Mouse (Mus musculus) forebrain, embryonic 11.5 days (tissue): ENCODE measurements around the gene Clca1. TPM values are rescaled to one million over a fixed set of nuclear protein-coding genes. Genes with fewer than 3 reads are reported as not detected.

Experiments used
- ATAC-seq: fragments of 200-750 bp; cut with Nextera tagmentation; replicated peaks from 2 replicates; pipeline ENCODE4 v1.8.0; 2017; ENCODE audit warnings: moderate TSS enrichment; ENCODE audit not compliant: low FRiP score
- DNase-seq: peaks from one replicate; pipeline ENCODE4 v3.0.0-alpha.2; 2017; ENCODE audit warnings: low spot score
- H3K27ac ChIP-seq: fragments of 300-500 bp; sonication (generic); 2 replicates; pipeline ENCODE4 v1.5.1; 2014; ENCODE audit warnings: low read depth, low read length
- H3K27me3 ChIP-seq: fragments of 300-500 bp; sonication (generic); 2 replicates; pipeline ENCODE4 v1.6.1; 2014; ENCODE audit warnings: mild to moderate bottlenecking, low read length, mixed read lengths; ENCODE audit not compliant: control insufficient read depth, insufficient read depth
- H3K36me3 ChIP-seq: fragments of 300-500 bp; sonication (generic); 2 replicates; pipeline ENCODE4 v1.6.1; 2014; ENCODE audit warnings: mild to moderate bottlenecking, low read length, moderate library complexity, mixed read lengths; ENCODE audit not compliant: control insufficient read depth, insufficient read depth
- H3K4me1 ChIP-seq: fragments of 300-500 bp; sonication (generic); replicated peaks from 2 replicates; pipeline ENCODE4 v1.6.1; 2014; ENCODE audit warnings: low read length, mixed read lengths; ENCODE audit not compliant: control insufficient read depth, insufficient read depth
- H3K4me2 ChIP-seq: fragments of 300-500 bp; sonication (generic); 2 replicates; pipeline ENCODE4 v1.6.1; 2014; ENCODE audit warnings: low read depth, mild to moderate bottlenecking, low read length, moderate library complexity, mixed read lengths; ENCODE audit not compliant: severe bottlenecking
- H3K4me3 ChIP-seq: fragments of 300-500 bp; sonication (generic); 2 replicates; pipeline ENCODE4 v1.5.1; 2014; ENCODE audit warnings: low read depth, low read length
- H3K9ac ChIP-seq: fragments of 300-500 bp; sonication (generic); 2 replicates; pipeline ENCODE4 v1.6.1; 2014; ENCODE audit warnings: low read length
- H3K9me3 ChIP-seq: fragments of 300-500 bp; sonication (generic); 2 replicates; pipeline ENCODE4 v1.6.1; 2016; ENCODE audit warnings: low read length, mixed read lengths; ENCODE audit not compliant: control insufficient read depth
- WGBS: fragments of 180-500 bp; shearing (Covaris S2); extraction: QIAGEN DNeasy Blood & Tissue Kit; methylation state at CpG from one replicate; pipeline ENCODE4 v1.1.7; 2014; 5-methylcytosine and 5-hydroxymethylcytosine counted together
- polyA plus RNA-seq: library from polyadenylated mRNA; unstranded; fragments of >200 nt; fragmentation: Nextera tagmentation; extraction: Ambion mirVana; gene quantifications from 2 replicates; pipeline ENCODE4 v1.2.1, GENCODE M21; 2014

Gene Clca1
- polyA plus RNA-seq, 1 experiment from 2014 or later, result not detected

DNA sequence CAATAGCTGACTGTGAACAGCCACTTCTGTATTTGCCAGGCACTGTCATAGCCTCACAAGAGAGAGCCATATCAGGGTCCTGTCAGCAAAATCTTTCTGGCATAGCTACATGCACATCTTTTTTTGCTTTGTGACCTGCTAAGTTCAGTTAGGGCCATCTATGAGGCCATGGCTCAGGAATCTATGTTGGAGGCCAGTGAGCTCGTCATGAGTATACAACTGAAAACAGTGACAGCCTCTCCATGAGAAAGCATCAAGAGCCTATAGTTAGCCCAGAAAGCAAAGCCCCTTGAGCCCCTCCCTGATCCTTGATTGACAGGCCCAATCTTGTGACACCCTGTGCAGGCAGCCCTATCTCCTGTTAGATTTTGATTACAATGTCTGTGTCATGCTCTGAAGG lies 56.5 kb downstream of the Clca1 start:
- no peaks in the 10 kb centered on the region for H3K27me3 ChIP-seq
- H3K9me3 ChIP-seq, result no peaks in the 10 kb centered on the region
- DNase-seq, result no peak
- H3K4me3 ChIP-seq, result no peak overlapping the region
- 50% methylated on average over 1 of the region's 1 CpGs for WGBS
- H3K4me1 ChIP-seq, result no peaks in the 10 kb centered on the region
- H3K9ac ChIP-seq, result no peak overlapping the region
- H3K27ac ChIP-seq, result no peak overlapping the region
- H3K36me3 ChIP-seq, result no peaks in the 10 kb centered on the region
- H3K4me2 ChIP-seq, result no peak overlapping the region
- ATAC-seq, result no peak

DNA sequence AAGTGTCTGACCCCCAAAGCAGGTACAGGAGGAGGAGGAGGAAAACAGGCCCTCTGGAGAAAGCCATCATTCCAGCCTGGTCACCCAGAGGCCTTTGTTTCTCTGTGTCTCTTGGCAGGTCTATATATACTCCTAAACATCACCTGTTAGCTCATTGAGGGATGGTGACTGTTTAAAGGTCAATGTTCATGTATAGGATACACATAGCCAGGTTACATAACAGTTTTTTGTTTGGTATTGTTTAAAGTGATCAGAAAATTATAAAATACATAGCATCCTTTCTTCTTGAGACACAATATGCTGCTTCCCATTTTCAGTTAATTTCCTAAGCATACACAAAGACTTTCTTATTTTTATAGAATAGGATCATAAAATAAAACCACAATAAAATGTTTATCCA lies 57.6 kb downstream of the Clca1 start, which contains the start of gene Clca4a:
TSS of gene Clca4a (minus strand) at position 101 of the 400 bp plus-strand sequence.
- no peak within 1 kb of the TSS for H3K9ac ChIP-seq

DNA sequence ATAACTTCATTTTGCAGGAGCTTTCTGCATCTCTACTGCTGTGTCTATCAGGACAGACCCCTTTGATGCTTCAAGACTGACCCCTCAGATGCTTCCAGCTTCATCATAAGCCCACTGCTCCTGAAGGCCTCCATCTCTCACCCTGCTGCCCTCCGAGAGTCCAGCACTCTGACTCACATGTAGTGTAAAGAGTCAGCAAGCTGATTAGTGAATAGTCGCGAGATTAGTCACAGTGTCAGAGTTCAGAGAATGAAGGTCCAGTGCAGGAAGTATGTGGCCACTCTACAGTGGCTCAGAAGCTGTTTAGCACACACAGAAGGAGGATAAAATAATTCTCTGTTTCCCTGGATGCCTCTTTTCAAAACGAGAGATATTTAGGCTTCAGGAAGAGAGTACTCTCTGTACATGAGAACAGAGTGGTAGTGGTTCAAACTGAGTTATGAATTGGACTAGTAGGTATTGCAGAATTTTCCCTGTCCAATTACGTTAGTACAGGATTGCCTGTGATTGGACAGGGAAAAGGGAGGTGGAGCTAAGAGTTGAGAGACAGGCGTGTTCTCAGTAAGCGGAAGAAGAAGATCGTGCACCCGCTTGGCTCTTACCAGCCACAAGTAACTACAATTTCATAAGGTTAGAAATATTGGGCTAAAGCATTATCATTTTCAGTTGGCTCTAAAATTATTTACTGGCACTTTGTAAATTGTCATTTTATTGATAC lies 60.9 kb downstream of the Clca1 start:
- no peaks in the 10 kb centered on the region for H3K9me3 ChIP-seq
- H3K4me3 ChIP-seq, result no peak overlapping the region
- no peaks in the 10 kb centered on the region for H3K36me3 ChIP-seq
- H3K27me3 ChIP-seq, result no peaks in the 10 kb centered on the region
- H3K4me1 ChIP-seq, result no peaks in the 10 kb centered on the region
- ATAC-seq, result no peak
- WGBS, result 80% methylated on average over 9 of the region's 9 CpGs
- no peak overlapping the region for H3K4me2 ChIP-seq
- H3K27ac ChIP-seq, result no peak overlapping the region
- H3K9ac ChIP-seq, result no peak overlapping the region
- DNase-seq, result no peak

More for the DNA sequence above, 57.6 kb downstream of the Clca1 start, which contains the start of gene Clca4a:
- Histone ChIP-seq H3K4me1 (no peaks in the 10 kb centered on the region), H3K27me3 (no peaks in the 10 kb centered on the region), H3K27ac (no peak within 1 kb of the TSS), H3K36me3 (no peaks in the 10 kb centered on the region), H3K9me3 (no peaks in the 10 kb centered on the region), H3K4me3 (no peak within 1 kb of the TSS), H3K4me2 (no peak within 1 kb of the TSS)
- no peak for ATAC-seq
- DNase-seq, result no peak

DNA sequence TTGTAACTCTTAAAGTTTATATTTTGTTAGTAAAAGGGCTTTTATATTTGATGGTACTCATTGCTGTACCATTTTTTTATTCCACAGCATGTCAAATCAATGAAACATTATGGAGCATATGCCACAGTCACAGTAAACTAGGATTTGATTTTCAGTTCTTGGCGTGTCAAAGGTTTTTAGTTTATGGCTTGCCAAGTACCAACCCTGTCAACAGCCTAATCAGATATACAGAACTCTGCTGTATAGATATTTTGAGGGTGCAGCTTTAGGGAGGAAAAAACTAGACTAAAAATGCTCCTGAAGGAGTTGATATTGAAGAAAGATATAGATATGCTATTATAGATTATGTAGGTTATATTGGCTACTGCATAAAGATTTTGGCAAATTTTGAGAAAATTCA lies 62.8 kb downstream of the Clca1 start:
- no peak for DNase-seq

DNA sequence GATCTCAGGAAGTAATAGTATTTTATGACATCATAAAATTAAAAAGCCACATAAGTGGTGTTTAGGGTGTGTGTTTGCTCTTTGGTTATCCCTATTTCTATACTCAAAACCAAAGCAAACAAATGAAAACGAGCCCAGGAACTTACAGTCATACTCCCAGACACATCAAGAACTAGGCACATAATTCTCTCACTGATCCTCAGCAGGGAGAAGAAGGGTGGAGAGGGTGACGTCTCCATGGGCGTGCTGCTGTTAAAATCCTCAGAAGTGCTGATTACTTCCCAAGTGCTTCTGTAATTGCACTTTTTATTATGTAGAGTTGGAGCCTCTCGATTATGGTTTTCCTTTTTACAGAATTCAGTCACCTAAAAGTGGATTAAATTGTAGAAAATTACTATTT lies 66.5 kb downstream of the Clca1 start:
- no peaks in the 10 kb centered on the region for H3K9me3 ChIP-seq
- no peaks in the 10 kb centered on the region for H3K27me3 ChIP-seq
- no peak overlapping the region for H3K9ac ChIP-seq
- H3K27ac ChIP-seq, result no peak overlapping the region
- DNase-seq, result no peak
- no peaks in the 10 kb centered on the region for H3K4me1 ChIP-seq
- no peaks in the 10 kb centered on the region for H3K36me3 ChIP-seq
- no peak for ATAC-seq
- H3K4me2 ChIP-seq, result no peak overlapping the region
- H3K4me3 ChIP-seq, result no peak overlapping the region
- WGBS, result 78% methylated on average over 4 of the region's 4 CpGs

More for the DNA sequence above, 62.8 kb downstream of the Clca1 start:
- 86% methylated on average over 1 of the region's 1 CpGs for WGBS
- H3K36me3 ChIP-seq, result no peaks in the 10 kb centered on the region
- H3K4me1 ChIP-seq, result no peaks in the 10 kb centered on the region
- H3K27me3 ChIP-seq, result no peaks in the 10 kb centered on the region
- H3K9me3 ChIP-seq, result no peaks in the 10 kb centered on the region
- H3K4me2 ChIP-seq, result no peak overlapping the region
- no peak for ATAC-seq
- no peak overlapping the region for H3K4me3 ChIP-seq
- no peak overlapping the region for H3K9ac ChIP-seq
- no peak overlapping the region for H3K27ac ChIP-seq

Other genes starting within 250 kb of the Clca1 start
- not detected in 2 replicates for gene Clca3a2, start 213.3 kb downstream of the Clca1 start, polyA plus RNA-seq
- not detected in 2 replicates for gene Clca3b, start 183.4 kb downstream of the Clca1 start, polyA plus RNA-seq
- gene Clca4b, start 100.2 kb downstream of the Clca1 start, polyA plus RNA-seq, result not detected in 2 replicates
- gene Clca4a, start 57.7 kb downstream of the Clca1 start, polyA plus RNA-seq, result not detected in 2 replicates
- 0.13 and 0.21 TPM in 2 replicates for gene Clca2, start 66.7 kb upstream of the Clca1 start, polyA plus RNA-seq
- 25.4 and 31.1 TPM in 2 replicates for gene Odf2l, start 85.8 kb upstream of the Clca1 start, polyA plus RNA-seq